Mouse (Mus musculus): ENCODE data around the gene Gm21776. TPM values are rescaled to one million over a fixed set of nuclear protein-coding genes. Genes with fewer than 3 reads are reported as not detected.
"Not testable (repeated sequence)": the region's sequence is repeated elsewhere in the genome, so short reads cannot be mapped to it uniquely, and the experiment has no call there.

The Gm21776 gene
- polyA plus RNA-seq (2015; fragmentation: Nextera tagmentation; extraction: Ambion mirVana) = not detected in 2 replicates

DNA sequence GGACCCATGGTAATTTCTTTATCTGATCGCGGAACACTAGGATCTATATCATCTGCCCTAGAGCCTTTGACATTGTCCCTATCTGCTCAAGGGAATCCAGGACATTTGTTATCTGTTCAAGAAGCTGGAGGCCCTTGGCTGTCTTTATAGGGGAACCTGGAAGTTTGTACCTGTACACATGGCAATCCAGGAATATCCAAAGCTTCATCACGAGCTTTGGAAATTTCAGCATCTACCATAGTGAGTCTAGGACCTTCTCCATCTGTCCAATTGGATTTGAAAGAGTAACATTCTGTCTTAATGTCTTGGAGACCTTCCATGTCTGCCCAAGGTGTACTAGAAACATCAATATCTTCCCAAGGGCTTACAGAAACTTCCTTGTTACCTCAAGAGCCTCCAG lies at the start of gene Gm21776:
Gene Gm21776, plus strand, starts transcription at position 301 of the 400 bp plus-strand sequence.
- not testable (repeated sequence) for H3K27ac ChIP-seq; H3K4me3 ChIP-seq (replicated peaks; ENCODE audit: low read depth, low read length); H3K27me3 ChIP-seq (ENCODE audit: insufficient read depth, low read length); H3K4me2 ChIP-seq (ENCODE audit: low read length); H3K36me3 ChIP-seq (ENCODE audit: insufficient read depth, low read length); H3K4me1 ChIP-seq (replicated peaks; ENCODE audit: insufficient read depth, low read length); DNase-seq (ENCODE audit: low spot score); H3K9me3 ChIP-seq (replicated peaks; ENCODE audit: low read length); ATAC-seq (replicated peaks; ENCODE audit: low FRiP score, low read depth); H3K9ac ChIP-seq (ENCODE audit: low read depth, low read length)
- no CpG with 5 or more reads among the region's 3 CpGs for WGBS

Measured in kidney, postnatal 0 days (tissue).